Mouse (Mus musculus) c-Kit-positive CD71-positive TER-119-negative erythroid progenitor cells, embryonic 14.5 days (primary cell): ENCODE data around the gene Hist2h2bb.

Experiments used
- DNase-seq: peaks from one replicate; pipeline ENCODE4 v3.0.0-alpha.2; 2013; ENCODE audit warnings: low read depth

Hist2h2bb gene

GRCm38 (mm10) chr3:96300706-96301529 is 31.4 kb downstream of the Hist2h2bb start:
- DNase-seq: no peak

DNA sequence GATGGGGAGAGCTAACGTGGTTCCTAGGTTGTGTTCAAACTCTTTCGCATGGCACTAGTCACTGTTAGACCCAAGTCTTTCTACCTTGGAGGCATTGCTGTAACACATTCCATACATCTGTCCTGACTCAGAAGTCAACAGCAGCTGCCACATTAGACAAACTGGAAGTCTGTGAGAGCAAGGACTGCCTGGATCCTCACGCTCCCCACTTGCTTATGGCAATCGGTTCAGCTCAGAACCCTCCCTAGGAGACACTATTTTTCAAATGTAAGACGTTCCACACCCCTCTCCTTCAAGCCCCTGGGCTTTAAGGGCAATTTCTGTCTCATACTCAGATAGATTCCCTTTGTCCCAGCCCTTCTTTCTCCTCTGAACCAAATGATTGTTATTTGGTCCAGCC is 32.5 kb downstream of the Hist2h2bb start:
- DNase-seq: no peak

- DNase-seq: no peak
These were observed 37.0 kb downstream of the Hist2h2bb start for GRCm38 (mm10) chr3:96306506-96306905.

- no peak for DNase-seq
These were observed 39.9 kb downstream of the Hist2h2bb start for GRCm38 (mm10) chr3:96309441-96309840.

DNA sequence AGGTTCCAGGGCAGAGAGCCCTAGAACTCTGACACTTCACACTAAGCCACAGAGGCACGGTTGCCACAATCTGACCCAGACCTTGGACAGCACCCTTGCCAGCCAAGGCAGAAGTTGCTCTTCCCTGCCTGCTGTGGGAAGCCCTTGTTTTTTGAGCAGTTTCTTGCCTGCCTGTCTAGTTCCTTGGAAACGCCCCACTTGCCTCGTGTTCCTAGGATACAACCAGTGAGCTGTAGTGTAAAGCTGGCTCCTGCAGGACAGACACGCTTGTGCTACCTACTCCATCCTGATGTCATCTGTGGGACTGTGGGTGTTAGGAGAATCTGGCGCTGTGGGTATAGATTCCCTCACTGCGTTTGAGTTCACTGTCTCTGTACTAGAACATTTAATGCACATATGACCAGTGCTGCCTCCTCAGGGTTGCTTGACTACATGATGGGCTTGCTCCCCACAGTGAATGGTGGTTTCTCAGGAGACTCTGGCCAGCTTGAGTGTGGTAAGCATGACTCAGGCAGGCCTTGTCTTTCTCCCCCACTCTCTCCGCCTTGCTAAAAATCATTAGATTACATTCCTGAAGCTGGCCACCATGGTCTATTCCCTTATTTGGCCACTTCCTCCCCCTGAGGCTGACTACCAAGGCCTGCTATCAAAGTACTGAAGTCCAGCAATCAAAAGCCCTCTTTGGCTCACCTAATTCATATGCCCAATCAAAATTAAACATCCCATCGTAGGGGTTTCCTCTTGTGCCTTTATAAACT is 43.0 kb downstream of the Hist2h2bb start:
- no peak for DNase-seq
